Mouse (Mus musculus) lung, embryonic 15.5 days (tissue): ENCODE results near the gene Gpr61. TPM values are rescaled to one million over a fixed set of nuclear protein-coding genes. Genes with fewer than 3 reads are reported as not detected.

ENCODE experiments used
- ATAC-seq: fragments of 200-750 bp; cut with Nextera tagmentation; 2 replicates; pipeline ENCODE4 v1.8.0; 2017; ENCODE audit warnings: moderate number of reproducible peaks, borderline replicate concordance; ENCODE audit not compliant: low FRiP score, low TSS enrichment; ENCODE audit errors: extremely low read depth
- H3K27ac ChIP-seq: fragments of 300-500 bp; sonication (generic); 2 replicates; pipeline ENCODE4 v1.5.1; 2015; ENCODE audit warnings: moderate library complexity, mild to moderate bottlenecking, inconsistent platforms
- H3K27me3 ChIP-seq: fragments of 300-500 bp; sonication (generic); 2 replicates; pipeline ENCODE4 v1.6.1; 2015; ENCODE audit warnings: inconsistent platforms
- H3K36me3 ChIP-seq: fragments of 300-500 bp; sonication (generic); 2 replicates; pipeline ENCODE4 v1.6.1; 2015; ENCODE audit warnings: inconsistent platforms
- H3K4me1 ChIP-seq: fragments of 300-500 bp; sonication (generic); 2 replicates; pipeline ENCODE4 v1.6.1; 2015; ENCODE audit warnings: inconsistent platforms
- H3K4me2 ChIP-seq: fragments of 300-500 bp; sonication (generic); 2 replicates; pipeline ENCODE4 v1.6.1; 2015; ENCODE audit warnings: inconsistent platforms, mild to moderate bottlenecking, moderate library complexity
- H3K4me3 ChIP-seq: fragments of 300-500 bp; sonication (generic); 2 replicates; pipeline ENCODE4 v1.5.1; 2015; ENCODE audit warnings: mild to moderate bottlenecking, inconsistent platforms
- H3K9ac ChIP-seq: fragments of 300-500 bp; sonication (generic); 2 replicates; pipeline ENCODE4 v1.6.1; 2015; ENCODE audit warnings: inconsistent platforms
- H3K9me3 ChIP-seq: fragments of 300-500 bp; sonication (generic); 2 replicates; pipeline ENCODE4 v1.6.1; 2016; ENCODE audit warnings: inconsistent platforms
- WGBS: fragments of 180-500 bp; shearing (Covaris S2); methylation state at CpG from one replicate; pipeline ENCODE4 v1.1.7; 2015; 5-methylcytosine and 5-hydroxymethylcytosine counted together
- polyA plus RNA-seq: library from polyadenylated mRNA; unstranded; fragments of >200 nt; fragmentation: Nextera tagmentation; extraction: Ambion mirVana; gene quantifications from 2 replicates; pipeline ENCODE4 v1.2.1, GENCODE M21; 2015

Gene Gpr61
- polyA plus RNA-seq, 1 experiment from 2014 or later = 0.07 TPM

DNA sequence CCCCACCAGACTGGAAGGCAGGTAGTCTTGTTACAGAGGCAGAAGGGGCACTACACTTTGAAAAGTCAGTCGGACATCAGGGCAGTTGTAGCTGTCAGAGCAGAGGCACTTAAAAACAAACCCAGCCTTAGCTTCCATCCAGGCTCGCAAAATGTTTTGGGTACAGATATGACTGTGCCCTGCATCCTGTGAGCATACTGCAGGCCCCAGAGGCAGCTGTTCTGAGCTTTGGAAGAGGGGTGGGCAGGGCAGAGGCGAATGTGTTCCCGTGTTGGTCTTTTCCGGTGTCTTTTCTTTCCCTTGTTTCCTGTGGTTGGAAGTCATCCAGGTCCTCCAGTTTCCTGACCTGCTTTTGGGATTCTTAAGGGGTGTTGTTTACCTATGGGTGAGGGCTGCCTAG is 35.2 kb upstream of the Gpr61 start:
- Histone ChIP-seq H3K27me3 (peaks cover 9% of the 10 kb centered on the region), H3K9me3 (no peaks in the 10 kb centered on the region), H3K27ac (no peak overlapping the region), H3K36me3 (no peaks in the 10 kb centered on the region), H3K4me1 (peaks cover 26% of the 10 kb centered on the region), H3K4me3 (no peak overlapping the region), H3K4me2 (peak overlapping the region; percentile 17; the same call in 1 of the 2 replicates), H3K9ac (no peak overlapping the region)
- 15% methylated on average over 5 of the region's 5 CpGs for WGBS
- no peak for ATAC-seq

GRCm38 (mm10) chr3:108188716-108189490 is 34.2 kb upstream of the Gpr61 start:
- Histone ChIP-seq H3K9me3 (no peaks in the 10 kb centered on the region), H3K36me3 (no peaks in the 10 kb centered on the region), H3K27me3 (peaks cover 14% of the 10 kb centered on the region), H3K27ac (no peak overlapping the region), H3K4me1 (peaks cover 26% of the 10 kb centered on the region), H3K4me3 (no peak overlapping the region), H3K4me2 (no peak overlapping the region), H3K9ac (no peak overlapping the region)
- 67% methylated on average over 9 of the region's 9 CpGs for WGBS
- ATAC-seq = no peak

DNA sequence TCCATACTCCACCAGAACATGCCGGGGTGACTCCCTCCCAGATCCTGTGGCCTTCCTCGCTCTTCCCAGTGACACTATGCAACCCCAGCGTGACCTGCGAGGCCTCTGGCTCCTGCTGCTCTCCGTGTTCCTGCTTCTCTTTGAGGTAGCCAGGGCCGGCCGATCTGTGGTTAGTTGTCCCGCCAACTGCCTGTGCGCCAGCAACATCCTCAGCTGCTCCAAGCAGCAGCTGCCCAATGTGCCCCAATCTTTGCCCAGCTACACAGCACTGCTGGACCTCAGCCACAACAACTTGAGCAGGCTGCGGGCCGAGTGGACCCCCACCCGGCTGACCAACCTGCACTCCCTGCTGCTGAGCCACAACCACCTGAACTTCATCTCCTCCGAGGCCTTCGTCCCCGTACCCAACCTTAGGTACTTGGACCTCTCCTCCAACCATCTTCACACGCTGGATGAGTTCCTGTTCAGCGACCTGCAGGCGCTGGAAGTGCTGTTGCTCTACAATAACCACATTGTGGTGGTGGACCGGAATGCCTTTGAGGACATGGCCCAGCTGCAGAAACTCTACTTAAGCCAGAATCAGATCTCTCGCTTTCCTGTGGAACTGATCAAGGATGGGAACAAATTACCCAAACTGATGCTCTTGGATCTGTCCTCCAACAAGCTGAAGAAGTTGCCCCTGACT is 32.6 kb upstream of the Gpr61 start:
- ATAC-seq = no peak
- Histone ChIP-seq H3K9me3 (no peaks in the 10 kb centered on the region), H3K36me3 (no peaks in the 10 kb centered on the region), H3K4me3 (peak overlapping the region; percentile 66; the same call in 1 of the 2 replicates), H3K4me2 (peak overlapping the region; percentile 97; the same call in 1 of the 2 replicates), H3K4me1 (peaks cover 26% of the 10 kb centered on the region), H3K27ac (no peak overlapping the region), H3K27me3 (peaks cover 14% of the 10 kb centered on the region), H3K9ac (no peak overlapping the region)
- WGBS = 57% methylated on average over 20 of the region's 20 CpGs

DNA sequence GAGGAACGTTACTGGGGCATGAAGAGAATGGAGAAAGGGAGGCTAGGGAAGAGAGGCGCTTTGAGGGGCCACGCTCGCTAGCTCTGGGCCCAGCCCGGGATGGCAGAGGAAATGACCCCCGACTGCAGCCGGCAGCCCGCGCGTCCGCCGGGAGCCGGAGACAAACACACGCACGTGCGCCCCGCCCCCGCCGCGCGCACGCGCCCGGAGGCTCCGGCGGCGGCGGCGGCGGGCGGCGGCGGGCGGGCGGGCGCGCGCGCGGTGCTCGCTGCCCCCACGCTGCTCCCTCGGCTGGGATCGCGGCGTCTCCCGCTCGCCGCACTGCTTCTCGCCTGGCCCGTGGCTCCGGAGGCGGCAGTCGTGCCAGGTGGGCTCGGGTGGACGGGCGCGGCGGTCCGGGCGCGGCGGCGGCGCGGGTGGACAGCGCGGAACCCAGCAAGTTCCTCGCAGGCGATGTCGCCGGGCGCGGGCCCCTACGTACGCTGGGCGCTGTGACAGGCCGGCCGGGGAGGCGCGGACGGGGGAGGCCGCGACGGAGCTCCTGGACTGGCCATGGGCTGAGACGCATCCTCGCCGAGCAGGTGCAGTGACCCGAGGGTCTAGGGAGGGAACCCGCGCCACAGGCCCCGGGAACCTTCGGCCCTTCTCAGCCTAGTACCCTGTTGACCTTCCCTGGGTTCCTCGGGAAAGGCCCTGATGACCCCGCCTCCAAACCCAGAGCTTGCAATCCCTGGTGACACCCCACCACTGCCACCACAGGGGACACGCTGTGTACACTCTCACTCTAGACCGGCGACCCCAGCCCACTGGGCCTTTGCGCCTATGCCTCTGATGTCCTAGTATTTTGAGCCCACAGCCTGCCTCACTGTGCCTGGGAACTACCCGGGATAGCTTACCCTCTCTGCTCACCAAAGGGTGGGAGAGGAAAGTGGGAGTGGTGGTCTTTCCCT is 31.7 kb upstream of the Gpr61 start, which contains the start of gene Amigo1:
Gene Amigo1, plus strand, starts transcription at position 238 of the 950 bp plus-strand sequence.
- peak; percentile 66; the same call in 1 of the 2 replicates for ATAC-seq
- Histone ChIP-seq H3K36me3 (no peaks in the 10 kb centered on the region), H3K4me2 (peak within 1 kb of the TSS; percentile 97), H3K4me1 (peaks cover 26% of the 10 kb centered on the region), H3K4me3 (peak within 1 kb of the TSS; percentile 66), H3K27ac (no peak within 1 kb of the TSS), H3K9me3 (no peaks in the 10 kb centered on the region), H3K9ac (peak within 1 kb of the TSS; percentile 62), H3K27me3 (peaks cover 14% of the 10 kb centered on the region)
- WGBS = 2% methylated on average over 61 of the region's 100 CpGs

- Histone ChIP-seq H3K9ac (peak overlapping the region; percentile 32), H3K27me3 (peaks cover 14% of the 10 kb centered on the region), H3K27ac (no peak overlapping the region), H3K9me3 (no peaks in the 10 kb centered on the region), H3K4me1 (peaks cover 26% of the 10 kb centered on the region), H3K4me3 (peak overlapping the region; percentile 66), H3K36me3 (no peaks in the 10 kb centered on the region), H3K4me2 (peak overlapping the region; percentile 97)
- 5% methylated on average over 16 of the region's 16 CpGs for WGBS
- ATAC-seq = no peak
Measured at GRCm38 (mm10) chr3:108185460-108186097, 30.9 kb upstream of the Gpr61 start.

DNA sequence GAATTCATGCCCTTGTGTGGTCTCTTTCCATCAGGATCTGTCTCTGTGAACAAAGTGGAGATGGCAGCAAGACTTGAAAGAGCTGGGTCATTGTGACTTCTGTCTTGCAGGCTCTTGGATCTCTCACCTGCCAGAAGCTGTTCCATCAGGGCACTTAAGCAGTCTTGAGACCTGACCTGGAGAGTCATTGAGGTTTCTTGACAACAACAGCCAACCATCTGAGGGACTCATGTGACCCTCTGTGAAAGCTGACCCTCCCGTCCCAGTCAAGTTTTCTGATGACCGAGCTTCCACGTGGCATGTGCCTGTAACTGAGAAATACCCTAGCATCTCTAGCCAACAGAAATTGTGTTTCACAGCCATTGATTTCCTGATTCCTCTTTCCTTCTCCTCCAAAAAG is 30.1 kb upstream of the Gpr61 start:
- H3K9me3 ChIP-seq = no peaks in the 10 kb centered on the region
- no peak overlapping the region for H3K4me2 ChIP-seq
- 44% methylated on average over 3 of the region's 3 CpGs for WGBS
- no peaks in the 10 kb centered on the region for H3K36me3 ChIP-seq
- H3K4me3 ChIP-seq = no peak overlapping the region
- no peak overlapping the region for H3K9ac ChIP-seq
- peaks cover 14% of the 10 kb centered on the region for H3K27me3 ChIP-seq
- no peak for ATAC-seq
- H3K27ac ChIP-seq = no peak overlapping the region
- H3K4me1 ChIP-seq = peaks cover 23% of the 10 kb centered on the region

GRCm38 (mm10) chr3:108180514-108180913 is 25.8 kb upstream of the Gpr61 start:
- Histone ChIP-seq H3K27ac (no peak overlapping the region), H3K9me3 (no peaks in the 10 kb centered on the region), H3K4me1 (peaks cover 13% of the 10 kb centered on the region), H3K4me2 (no peak overlapping the region), H3K27me3 (peaks cover 15% of the 10 kb centered on the region), H3K9ac (no peak overlapping the region), H3K4me3 (no peak overlapping the region), H3K36me3 (no peaks in the 10 kb centered on the region)
- no peak for ATAC-seq
- 50% methylated on average over 2 of the region's 2 CpGs for WGBS

DNA sequence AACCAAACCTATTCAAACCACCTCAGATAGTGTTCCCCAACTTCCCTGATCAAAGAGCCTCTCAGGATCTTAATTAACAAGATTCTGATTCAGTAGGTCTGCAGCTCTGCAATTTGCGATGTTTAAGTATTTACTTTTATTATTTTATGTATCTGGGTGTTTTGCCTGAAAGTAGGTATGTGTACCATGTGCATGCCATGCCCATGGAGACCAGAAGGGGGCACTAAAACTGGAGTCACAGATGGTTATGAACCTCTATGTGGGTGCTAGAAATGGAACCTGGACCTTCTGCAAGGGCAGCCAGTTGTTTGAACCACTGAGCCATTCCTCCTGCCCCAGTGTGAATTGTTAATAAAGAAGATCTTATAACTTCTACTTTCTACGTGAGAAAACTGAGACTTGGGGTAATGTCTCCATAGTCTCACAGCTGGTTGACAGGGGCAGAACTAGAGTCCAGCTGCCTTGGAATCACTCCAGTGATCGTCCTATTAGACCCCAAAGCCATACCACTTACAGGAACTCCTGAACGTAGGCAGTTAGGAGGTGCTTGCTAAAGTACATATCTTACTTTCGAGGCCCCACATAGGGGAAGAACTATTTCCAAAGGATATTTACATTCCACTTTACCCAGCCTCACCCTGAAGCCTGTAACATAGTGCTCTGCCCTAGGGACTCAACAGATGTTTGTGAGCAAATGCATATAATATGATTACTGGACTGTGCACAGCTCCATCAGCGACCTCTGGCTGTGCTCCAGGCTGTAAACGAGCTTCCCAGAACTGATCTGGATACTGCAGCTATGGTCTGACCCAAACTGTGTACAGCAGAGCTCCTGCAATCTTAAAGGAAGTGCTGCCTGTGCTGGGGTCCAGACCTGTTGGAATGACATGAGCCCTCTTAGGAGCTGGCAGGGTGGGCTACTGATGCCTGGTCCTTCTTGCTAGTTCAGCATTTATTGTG is 24.4 kb upstream of the Gpr61 start:
- Histone ChIP-seq H3K27ac (peak overlapping the region; percentile 3; the same call in 1 of the 2 replicates), H3K9me3 (no peaks in the 10 kb centered on the region), H3K4me2 (no peak overlapping the region), H3K27me3 (peaks cover 7% of the 10 kb centered on the region; the same call in 1 of the 2 replicates), H3K36me3 (no peaks in the 10 kb centered on the region), H3K9ac (no peak overlapping the region), H3K4me1 (peaks cover 11% of the 10 kb centered on the region; the same call in 1 of the 2 replicates), H3K4me3 (no peak overlapping the region)
- peak; percentile 88 for ATAC-seq
- WGBS = 35% methylated on average over 7 of the region's 7 CpGs

DNA sequence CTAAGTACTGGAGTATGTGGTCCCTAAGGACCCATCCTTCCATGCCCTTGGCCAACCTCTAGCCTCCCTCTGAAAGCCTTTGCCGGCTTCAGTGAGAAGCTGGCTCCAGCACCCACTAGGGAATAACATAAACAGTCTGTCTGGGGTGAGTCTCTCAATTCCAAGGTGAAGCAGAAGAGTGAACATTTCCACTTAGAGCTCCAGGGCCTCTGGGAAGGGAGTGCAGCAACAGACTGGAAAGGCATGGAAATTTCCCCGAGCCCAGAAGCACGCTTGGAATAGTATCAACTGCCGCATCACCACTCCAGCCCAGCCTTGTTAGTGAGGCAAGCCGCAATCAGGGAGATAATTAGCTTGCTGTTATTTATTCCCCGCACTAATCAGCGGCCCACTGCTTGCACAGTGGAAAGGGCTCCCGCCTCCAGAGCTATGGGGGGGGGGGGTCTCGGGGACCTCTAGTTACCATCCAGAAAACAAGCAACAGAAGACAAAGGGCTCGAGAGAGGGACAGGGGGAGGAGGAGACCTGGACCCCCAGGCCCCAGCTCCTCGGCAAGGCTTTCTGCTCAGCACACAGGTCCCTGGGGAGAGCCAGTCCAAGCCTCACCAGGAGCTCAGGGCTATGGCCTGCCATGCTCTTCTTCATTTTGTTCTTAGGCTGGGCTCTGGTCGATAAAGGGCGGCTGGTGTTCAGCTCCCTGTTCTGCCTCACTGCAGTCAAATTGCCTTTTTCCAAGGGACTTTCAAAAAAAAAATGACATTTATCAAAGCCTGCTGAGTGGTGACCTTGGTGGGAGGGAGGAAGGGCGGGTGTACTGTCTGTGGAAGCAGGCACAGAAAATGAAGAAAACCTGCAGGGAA is 20.2 kb upstream of the Gpr61 start:
- Histone ChIP-seq H3K9me3 (no peaks in the 10 kb centered on the region), H3K9ac (no peak overlapping the region), H3K36me3 (no peaks in the 10 kb centered on the region), H3K4me3 (no peak overlapping the region), H3K27ac (no peak overlapping the region), H3K4me1 (peaks cover 10% of the 10 kb centered on the region; the same call in 1 of the 2 replicates), H3K4me2 (no peak overlapping the region), H3K27me3 (0 out of 2 replicates have a peak, but pooled peaks cover 7% of the 10 kb centered on the region)
- ATAC-seq = no peak; the same call in 1 of the 2 replicates
- WGBS = 41% methylated on average over 13 of the region's 14 CpGs
